Mouse (Mus musculus) C2C12 (cell line): ENCODE results near the gene Zfp507.

Experiments
- CEBPB ChIP-seq: IDR thresholded peaks from one replicate; pipeline ENCODE4 v1.6.1; 2011; ENCODE audit warnings: low read depth, mild to moderate bottlenecking, control low read depth, moderate library complexity
- CTCF ChIP-seq: IDR thresholded peaks from one replicate; pipeline ENCODE4 v1.5.1; 2011; ENCODE audit not compliant: control insufficient read depth, insufficient read depth, insufficient read length
- MAX ChIP-seq: IDR thresholded peaks from one replicate; pipeline ENCODE4 v1.6.1; 2011; ENCODE audit warnings: mild to moderate bottlenecking, control low read depth
- USF1 ChIP-seq: IDR thresholded peaks from one replicate; pipeline ENCODE4 v1.6.1; 2011; ENCODE audit warnings: low read depth, mild to moderate bottlenecking, control low read depth, moderate library complexity

DNA sequence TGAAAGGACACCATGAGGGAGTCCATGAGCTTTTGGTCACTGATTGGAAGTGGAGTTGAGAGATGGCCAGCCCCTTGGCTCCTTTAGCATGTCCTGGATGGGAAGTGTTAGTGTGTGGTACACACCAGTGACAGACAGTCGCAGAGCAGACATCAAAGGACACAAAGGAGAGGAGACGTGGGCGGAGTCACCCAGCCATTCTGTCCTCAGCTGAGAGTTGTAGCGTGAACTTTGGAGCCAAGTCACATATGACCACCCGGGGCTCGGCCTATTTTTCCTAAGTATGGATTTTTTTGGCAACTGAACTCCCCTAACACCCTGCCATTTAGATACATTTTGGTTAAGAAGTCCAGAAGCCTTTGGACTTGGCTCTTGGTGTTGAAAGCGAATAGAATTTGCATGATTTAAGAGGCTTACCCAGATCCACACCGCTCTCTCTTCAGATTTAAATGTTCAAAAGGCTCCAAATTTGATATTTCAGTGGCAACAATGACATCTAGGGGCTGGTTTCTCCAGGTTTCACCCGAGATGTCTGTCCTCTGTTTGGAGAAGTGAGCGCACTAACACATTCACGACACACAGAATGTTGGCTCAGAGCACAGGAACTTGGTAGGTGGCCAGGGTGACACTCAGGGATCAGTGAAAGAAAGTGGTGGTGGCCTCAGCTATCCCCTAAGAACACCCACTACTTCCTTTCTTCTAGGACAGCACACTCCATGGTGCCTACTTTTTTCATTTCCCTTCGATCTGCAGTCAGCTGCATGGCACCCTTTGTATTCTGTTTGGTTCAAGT lies 12.2 kb upstream of the Zfp507 start:
- TF ChIP-seq CTCF, result no peak
- no peak for TF ChIP-seq MAX
- no peak for TF ChIP-seq CEBPB
- no peak for TF ChIP-seq USF1
